Mouse (Mus musculus) ES-E14 (cell line): ENCODE measurements at regions not wholly inside any gene's neighbourhood (a gene's known extent, or its start where the extent isn't known, plus 50 kb on each side); places are given as distances from the start of the nearest gene placed in this dataset.

ENCODE experiments used
- DNase-seq: peaks from one replicate; pipeline ENCODE4 v3.0.0-alpha.2; 2013; ENCODE audit warnings: low read depth, low spot score
- H3K27ac ChIP-seq: 2 replicates; pipeline ENCODE4 v1.5.1; 2012; ENCODE audit warnings: low read depth, mild to moderate bottlenecking, low read length, moderate library complexity, mixed read lengths; ENCODE audit not compliant: poor library complexity, insufficient read depth, severe bottlenecking
- H3K36me3 ChIP-seq: 2 replicates; pipeline ENCODE4 v1.6.1; 2012; ENCODE audit warnings: mild to moderate bottlenecking, low read length, moderate library complexity, mixed read lengths; ENCODE audit not compliant: control insufficient read depth, poor library complexity, insufficient read depth, severe bottlenecking
- H3K4me1 ChIP-seq, 2 experiments: fragments of 150-350 bp in 1 of 2; sonication (generic) in 1 of 2; 2 replicates each; pipeline ENCODE4 v1.6.1; 2012; ENCODE audit warnings: low read length in 2 of 2, mild to moderate bottlenecking in 1 of 2, mixed read lengths in 1 of 2; ENCODE audit not compliant: control insufficient read depth in 2 of 2, insufficient read depth in 2 of 2, poor library complexity in 1 of 2
- H3K4me3 ChIP-seq, 2 experiments: fragments of 150-350 bp in 1 of 2; sonication (generic) in 1 of 2; 2 replicates each; pipeline ENCODE4 v1.5.1; 2012; ENCODE audit warnings: low read length in 2 of 2, low read depth in 1 of 2, mild to moderate bottlenecking in 1 of 2, mixed read lengths in 1 of 2; ENCODE audit not compliant: insufficient read depth in 1 of 2, poor library complexity in 1 of 2, severe bottlenecking in 1 of 2
- H3K9ac ChIP-seq: 2 replicates; pipeline ENCODE4 v1.6.1; 2012; ENCODE audit warnings: low read depth, mild to moderate bottlenecking, low read length, mixed read lengths; ENCODE audit not compliant: poor library complexity, insufficient read depth, severe bottlenecking
- H3K9me3 ChIP-seq: fragments of 150-350 bp; sonication (generic); 2 replicates; pipeline ENCODE4 v1.6.1; 2012; ENCODE audit warnings: low read depth, mild to moderate bottlenecking, low read length; ENCODE audit not compliant: control insufficient read depth, insufficient read depth
- CHD2 ChIP-seq: IDR thresholded peaks from 2 replicates; pipeline ENCODE4 v1.6.1; 2014; ENCODE audit warnings: mild to moderate bottlenecking, low read depth, low read length, inconsistent platforms
- HCFC1 ChIP-seq: IDR thresholded peaks from 2 replicates; pipeline ENCODE4 v1.6.1; 2012; ENCODE audit warnings: low read length, inconsistent platforms, borderline replicate concordance; ENCODE audit not compliant: insufficient read depth
- MAFK ChIP-seq: IDR thresholded peaks from 2 replicates; pipeline ENCODE4 v1.6.1; 2014; ENCODE audit warnings: mild to moderate bottlenecking, low read depth, low read length, inconsistent platforms; ENCODE audit not compliant: insufficient read depth
- ZC3H11A ChIP-seq: IDR thresholded peaks from 2 replicates; pipeline ENCODE4 v1.6.1; 2012; ENCODE audit warnings: low read depth, mild to moderate bottlenecking, inconsistent platforms, low read length, borderline replicate concordance
- ZNF384 ChIP-seq: IDR thresholded peaks from 2 replicates; pipeline ENCODE4 v1.6.1; 2012; ENCODE audit warnings: low read depth, low read length, inconsistent platforms
- in situ Hi-C, 2 experiments: fragments of 600-800 bp; cut with MboI; formaldehyde crosslinking; loops; one replicate each; pipeline ENCODE4 v1.15.1; 2025; ENCODE audit warnings: low sequenced_read_pairs in 2 of 2, inconsistent platforms in 1 of 2; ENCODE audit not compliant: unreplicated experiment in 2 of 2

DNA sequence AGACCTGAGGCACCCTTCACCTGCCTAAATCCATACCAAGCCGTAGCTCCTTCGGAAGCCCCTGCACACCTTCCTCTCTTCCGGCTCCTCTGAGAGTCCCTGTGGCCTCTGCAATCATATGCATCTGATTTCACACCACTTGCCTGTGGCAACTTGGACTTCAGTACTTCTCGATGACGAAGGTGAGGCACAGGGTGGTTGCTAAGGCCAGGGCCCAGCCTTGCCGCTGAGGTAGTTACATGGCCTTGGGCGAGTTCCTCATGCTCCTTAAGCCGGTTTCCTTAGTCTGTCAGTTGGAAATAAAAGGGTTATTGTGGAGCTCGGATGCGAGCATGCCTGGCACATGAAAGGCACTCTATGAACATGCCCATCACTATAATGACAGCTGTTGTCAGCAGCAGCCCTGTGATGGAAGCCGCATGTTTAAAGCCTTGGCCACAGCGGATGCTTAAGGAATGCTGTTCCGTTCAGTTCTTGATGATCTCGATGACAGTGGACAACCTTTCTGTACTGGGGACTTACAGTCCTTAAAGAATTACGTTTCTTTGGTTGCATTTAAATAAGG, 162.0 kb upstream of the Zfp703 start:
- no peak overlapping the region for H3K27ac ChIP-seq
- H3K9ac ChIP-seq = no peak overlapping the region
- in situ Hi-C loops = no loop called here
- no peak for DNase-seq
- no peaks in the 10 kb centered on the region for H3K4me1 ChIP-seq
- H3K9me3 ChIP-seq = no peaks in the 10 kb centered on the region
- TF ChIP-seq MAFK (no peak), ZC3H11A (no peak), CHD2 (no peak), ZNF384 (no peak), HCFC1 (no peak)
- H3K4me3 ChIP-seq = no peak overlapping the region
- no peaks in the 10 kb centered on the region for H3K36me3 ChIP-seq

DNA sequence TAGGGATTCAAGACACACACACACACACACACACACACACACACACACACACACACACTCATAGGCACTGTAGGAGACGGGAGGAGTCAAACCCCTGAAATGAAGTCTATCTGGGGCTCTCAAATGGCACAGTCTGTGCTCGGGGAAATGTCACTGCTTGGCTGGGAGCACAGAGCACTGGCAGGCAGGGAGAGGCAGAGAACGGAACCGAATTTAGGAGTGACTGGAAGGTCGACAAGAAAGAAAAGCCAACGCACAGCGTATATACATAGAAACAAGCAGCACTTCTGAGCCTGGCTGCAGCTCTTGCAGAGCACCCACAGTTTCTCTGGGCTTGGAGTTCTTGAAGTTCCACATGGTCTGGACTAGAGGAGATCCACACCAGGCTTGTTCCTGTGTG, 160.1 kb upstream of the Zfp703 start:
- Histone ChIP-seq H3K9me3 (no peaks in the 10 kb centered on the region), H3K4me1 (no peaks in the 10 kb centered on the region), H3K27ac (no peak overlapping the region), H3K36me3 (no peaks in the 10 kb centered on the region), H3K4me3 (no peak overlapping the region), H3K9ac (no peak overlapping the region)
- TF ChIP-seq ZC3H11A = no peak
- TF ChIP-seq ZNF384 = no peak
- in situ Hi-C loops = no loop called here
- no peak for DNase-seq

DNA sequence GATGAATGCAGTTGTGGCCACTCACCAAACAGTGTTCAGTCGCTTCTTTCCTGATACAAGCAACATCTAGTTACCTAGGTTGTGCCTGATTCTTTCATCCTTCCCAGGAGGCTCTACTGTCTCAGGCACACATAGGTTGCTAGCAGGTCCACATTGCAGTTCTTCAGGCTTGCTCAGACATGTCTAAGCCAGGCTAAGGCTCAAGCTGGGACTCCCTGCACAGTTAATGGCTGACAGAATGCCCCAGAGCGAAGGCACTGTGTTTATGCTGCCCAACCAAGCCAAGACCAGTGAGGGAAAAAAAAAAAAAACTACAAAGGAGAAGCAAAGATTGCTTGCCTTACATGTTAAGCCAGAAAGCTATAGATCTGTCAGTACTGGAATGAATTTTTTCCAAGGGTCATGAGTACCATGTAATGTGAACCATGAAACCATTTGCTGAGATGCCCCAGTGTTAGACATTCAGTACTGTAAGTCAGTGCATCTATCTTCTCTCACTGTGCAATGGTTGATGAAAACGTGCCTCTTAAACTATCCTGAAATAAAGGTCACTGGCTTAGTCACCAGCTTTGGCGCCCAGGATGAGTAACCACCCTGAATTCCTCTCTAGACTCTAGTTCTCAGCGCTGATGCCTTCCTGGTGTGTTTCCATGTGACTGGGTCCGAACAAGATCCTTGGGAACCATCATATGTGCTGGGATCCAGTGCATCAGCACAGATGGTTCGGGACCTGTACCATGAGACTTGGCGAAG, 152.8 kb upstream of the Zfp703 start:
- no peaks in the 10 kb centered on the region for H3K36me3 ChIP-seq
- in situ Hi-C loops = no loop called here
- no peak for DNase-seq
- H3K27ac ChIP-seq = no peak overlapping the region
- no peak overlapping the region for H3K9ac ChIP-seq
- H3K4me1 ChIP-seq = no peaks in the 10 kb centered on the region
- no peaks in the 10 kb centered on the region for H3K9me3 ChIP-seq
- no peak overlapping the region for H3K4me3 ChIP-seq
- TF ChIP-seq ZNF384 (no peak), ZC3H11A (no peak), HCFC1 (no peak), CHD2 (no peak), MAFK (no peak)

DNA sequence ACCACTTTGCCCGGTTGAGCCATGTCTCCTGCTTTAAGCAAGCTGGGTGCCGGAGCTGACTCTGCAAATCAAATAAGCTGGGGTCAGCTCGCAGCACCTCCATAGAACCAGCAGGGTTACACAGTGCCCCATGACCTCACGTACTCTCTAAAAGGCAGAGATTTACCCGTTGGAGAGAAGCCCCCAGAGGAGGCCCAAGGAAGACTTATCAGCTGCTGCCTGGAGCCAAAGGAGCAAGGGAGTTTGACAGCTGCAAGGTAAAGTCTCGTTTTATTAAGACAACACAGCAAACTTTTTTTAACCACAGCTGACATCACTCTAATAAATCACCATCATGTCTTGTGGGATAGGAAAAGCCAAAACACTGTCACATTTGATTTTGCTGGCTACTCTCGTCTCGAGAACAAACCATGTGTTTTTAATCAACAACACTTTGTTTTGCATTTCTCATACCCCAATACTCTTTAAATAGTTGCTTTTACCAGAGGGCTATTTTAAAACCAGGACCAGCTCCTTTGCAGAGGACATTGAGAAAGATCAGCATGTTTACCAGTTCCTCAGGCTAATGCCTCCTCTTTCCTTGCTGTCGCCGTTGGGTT, 148.7 kb upstream of the Zfp703 start:
- no peaks in the 10 kb centered on the region for H3K9me3 ChIP-seq
- no peaks in the 10 kb centered on the region for H3K36me3 ChIP-seq
- no peak overlapping the region for H3K4me3 ChIP-seq
- TF ChIP-seq CHD2 = no peak
- no peak for TF ChIP-seq ZC3H11A
- H3K4me1 ChIP-seq = no peaks in the 10 kb centered on the region
- in situ Hi-C loops = no loop called here
- DNase-seq = no peak
- H3K27ac ChIP-seq = no peak overlapping the region
- no peak overlapping the region for H3K9ac ChIP-seq

DNA sequence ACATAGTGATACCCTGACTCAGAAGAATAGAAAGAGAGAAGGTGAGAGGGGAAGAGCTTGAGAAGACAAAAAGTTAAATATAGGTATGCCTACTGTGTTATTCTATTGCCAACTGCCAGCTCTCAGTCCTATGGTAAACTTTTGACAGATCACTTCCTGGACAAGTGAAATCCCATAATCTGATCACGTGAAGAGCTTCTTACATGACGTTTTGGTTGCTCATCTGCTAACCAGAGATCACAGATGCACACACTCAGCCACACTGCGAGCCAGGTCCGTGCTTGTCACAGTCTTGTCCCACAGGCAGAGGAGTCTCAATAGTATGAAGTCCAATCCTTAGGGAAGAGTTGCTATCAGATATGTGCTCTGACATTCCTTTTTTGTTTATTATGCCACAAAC, 147.8 kb upstream of the Zfp703 start:
- TF ChIP-seq MAFK = no peak
- no peak for TF ChIP-seq CHD2
- no peak for TF ChIP-seq ZC3H11A
- no peak for TF ChIP-seq ZNF384
- no peak for TF ChIP-seq HCFC1
- DNase-seq = no peak
- Histone ChIP-seq H3K36me3 (no peaks in the 10 kb centered on the region), H3K9ac (no peak overlapping the region), H3K9me3 (no peaks in the 10 kb centered on the region), H3K27ac (no peak overlapping the region), H3K4me3 (no peak overlapping the region), H3K4me1 (no peaks in the 10 kb centered on the region)
- in situ Hi-C loops = no loop called here
